Mouse (Mus musculus): ENCODE measurements at regions not wholly inside any gene's neighbourhood (a gene's known extent, or its start where the extent isn't known, plus 50 kb on each side); places are given as distances from the start of the nearest gene placed in this dataset.

GRCm38 (mm10) chr2:137704051-137704450, 552.3 kb upstream of the Btbd3 start:
- H3K4me1 ChIP-seq (ENCODE audit: control insufficient read depth, insufficient read depth, low read length): peaks cover 4% of the 10 kb centered on the region; the same call in 1 of the 2 replicates
- no peak overlapping the region for H3K4me3 ChIP-seq (ENCODE audit: insufficient read depth, low read length)
- TF ChIP-seq POLR2A (IDR thresholded peaks at IDR 0.05; ENCODE audit: low read depth, low read length) (no peak), CTCF (IDR thresholded peaks at IDR 0.05; ENCODE audit: borderline replicate concordance, insufficient read depth, low read length) (no peak)
- H3K27ac ChIP-seq (ENCODE audit: insufficient read depth, low read length): no peak overlapping the region

GRCm38 (mm10) chr2:137695885-137696284, 560.5 kb upstream of the Btbd3 start:
- TF ChIP-seq CTCF (IDR thresholded peaks at IDR 0.05; ENCODE audit: borderline replicate concordance, insufficient read depth, low read length) (no peak), POLR2A (IDR thresholded peaks at IDR 0.05; ENCODE audit: low read depth, low read length) (no peak)
- no peaks in the 10 kb centered on the region; the same call in 1 of the 2 replicates for H3K4me1 ChIP-seq (ENCODE audit: control insufficient read depth, insufficient read depth, low read length)
- H3K4me3 ChIP-seq (ENCODE audit: insufficient read depth, low read length): no peak overlapping the region
- peak overlapping the region; percentile 75 for H3K27ac ChIP-seq (ENCODE audit: insufficient read depth, low read length)

GRCm38 (mm10) chr2:137694020-137694419, 562.3 kb upstream of the Btbd3 start:
- H3K27ac ChIP-seq (ENCODE audit: insufficient read depth, low read length): peak overlapping the region; percentile 73
- no peaks in the 10 kb centered on the region; the same call in 1 of the 2 replicates for H3K4me1 ChIP-seq (ENCODE audit: control insufficient read depth, insufficient read depth, low read length)
- no peak for TF ChIP-seq CTCF (IDR thresholded peaks at IDR 0.05; ENCODE audit: borderline replicate concordance, insufficient read depth, low read length)
- TF ChIP-seq POLR2A (IDR thresholded peaks at IDR 0.05; ENCODE audit: low read depth, low read length): no peak
- H3K4me3 ChIP-seq (ENCODE audit: insufficient read depth, low read length): no peak overlapping the region

GRCm38 (mm10) chr2:137687208-137687607, 569.2 kb upstream of the Btbd3 start:
- Histone ChIP-seq H3K4me1 (ENCODE audit: control insufficient read depth, insufficient read depth, low read length) (no peaks in the 10 kb centered on the region; the same call in 1 of the 2 replicates), H3K4me3 (ENCODE audit: insufficient read depth, low read length) (no peak overlapping the region)
- TF ChIP-seq POLR2A (IDR thresholded peaks at IDR 0.05; ENCODE audit: low read depth, low read length) (no peak), CTCF (IDR thresholded peaks at IDR 0.05; ENCODE audit: borderline replicate concordance, insufficient read depth, low read length) (no peak)

GRCm38 (mm10) chr2:137686735-137687134, 569.6 kb upstream of the Btbd3 start:
- Histone ChIP-seq H3K27ac (ENCODE audit: insufficient read depth, low read length) (peak overlapping the region; percentile 7; the same call in 1 of the 2 replicates), H3K4me1 (ENCODE audit: control insufficient read depth, insufficient read depth, low read length) (no peaks in the 10 kb centered on the region; the same call in 1 of the 2 replicates), H3K4me3 (ENCODE audit: insufficient read depth, low read length) (no peak overlapping the region)
- TF ChIP-seq CTCF (IDR thresholded peaks at IDR 0.05; ENCODE audit: borderline replicate concordance, insufficient read depth, low read length) (no peak), POLR2A (IDR thresholded peaks at IDR 0.05; ENCODE audit: low read depth, low read length) (no peak)

More at GRCm38 (mm10) chr2:137687208-137687607, 569.2 kb upstream of the Btbd3 start:
- H3K27ac ChIP-seq (ENCODE audit: insufficient read depth, low read length): 0 out of 2 replicates have a peak overlapping the region, but pooled peaks have one; percentile 7

- no peak for TF ChIP-seq POLR2A (IDR thresholded peaks at IDR 0.05; ENCODE audit: low read depth, low read length)
- no peak for TF ChIP-seq CTCF (IDR thresholded peaks at IDR 0.05; ENCODE audit: borderline replicate concordance, insufficient read depth, low read length)
- Histone ChIP-seq H3K4me1 (ENCODE audit: control insufficient read depth, insufficient read depth, low read length) (no peaks in the 10 kb centered on the region), H3K4me3 (ENCODE audit: insufficient read depth, low read length) (no peak overlapping the region), H3K27ac (ENCODE audit: insufficient read depth, low read length) (no peak overlapping the region)
Measured at GRCm38 (mm10) chr2:137681762-137682161, 565.3 kb upstream of the Jag1 start.

- peaks cover 9% of the 10 kb centered on the region for H3K4me1 ChIP-seq (ENCODE audit: control insufficient read depth, insufficient read depth, low read length)
- no peak overlapping the region for H3K4me3 ChIP-seq (ENCODE audit: insufficient read depth, low read length)
- TF ChIP-seq POLR2A (IDR thresholded peaks at IDR 0.05; ENCODE audit: low read depth, low read length) (no peak), CTCF (IDR thresholded peaks at IDR 0.05; ENCODE audit: borderline replicate concordance, insufficient read depth, low read length) (no peak)
- peak overlapping the region; percentile 89 for H3K27ac ChIP-seq (ENCODE audit: insufficient read depth, low read length)
Measured at GRCm38 (mm10) chr2:137663171-137663570, 546.7 kb upstream of the Jag1 start.

GRCm38 (mm10) chr2:137662216-137662615, 545.8 kb upstream of the Jag1 start:
- H3K27ac ChIP-seq (ENCODE audit: insufficient read depth, low read length): no peak overlapping the region
- H3K4me1 ChIP-seq (ENCODE audit: control insufficient read depth, insufficient read depth, low read length): peaks cover 9% of the 10 kb centered on the region
- H3K4me3 ChIP-seq (ENCODE audit: insufficient read depth, low read length): no peak overlapping the region
- TF ChIP-seq CTCF (IDR thresholded peaks at IDR 0.05; ENCODE audit: borderline replicate concordance, insufficient read depth, low read length) (no peak), POLR2A (IDR thresholded peaks at IDR 0.05; ENCODE audit: low read depth, low read length) (no peak)

- H3K4me1 ChIP-seq (ENCODE audit: control insufficient read depth, insufficient read depth, low read length): peaks cover 9% of the 10 kb centered on the region
Measured at GRCm38 (mm10) chr2:137660449-137660848, 544.0 kb upstream of the Jag1 start.

GRCm38 (mm10) chr2:137654296-137654695, 537.9 kb upstream of the Jag1 start:
- Histone ChIP-seq H3K4me1 (ENCODE audit: control insufficient read depth, insufficient read depth, low read length) (no peaks in the 10 kb centered on the region), H3K27ac (ENCODE audit: insufficient read depth, low read length) (no peak overlapping the region), H3K4me3 (ENCODE audit: insufficient read depth, low read length) (no peak overlapping the region)
- no peak for TF ChIP-seq POLR2A (IDR thresholded peaks at IDR 0.05; ENCODE audit: low read depth, low read length)
- no peak for TF ChIP-seq CTCF (IDR thresholded peaks at IDR 0.05; ENCODE audit: borderline replicate concordance, insufficient read depth, low read length)

More at GRCm38 (mm10) chr2:137660449-137660848, 544.0 kb upstream of the Jag1 start:
- TF ChIP-seq POLR2A (IDR thresholded peaks at IDR 0.05; ENCODE audit: low read depth, low read length) (no peak), CTCF (IDR thresholded peaks at IDR 0.05; ENCODE audit: borderline replicate concordance, insufficient read depth, low read length) (no peak)
- H3K4me3 ChIP-seq (ENCODE audit: insufficient read depth, low read length): no peak overlapping the region
- no peak overlapping the region for H3K27ac ChIP-seq (ENCODE audit: insufficient read depth, low read length)

Data from embryonic fibroblast, embryonic 13.5 days (primary cell).